Mouse (Mus musculus) midbrain, embryonic 16.5 days (tissue): ENCODE data around the gene Ralb. TPM values are rescaled to one million over a fixed set of nuclear protein-coding genes. Genes with fewer than 3 reads are reported as not detected.

ENCODE experiments used
- ATAC-seq: fragments of 200-750 bp; cut with Nextera tagmentation; 2 replicates; pipeline ENCODE4 v1.8.0; 2017; ENCODE audit warnings: moderate TSS enrichment
- H3K27ac ChIP-seq: fragments of 300-500 bp; sonication (generic); 2 replicates; pipeline ENCODE4 v1.5.1; 2014; ENCODE audit warnings: mild to moderate bottlenecking, low read length, mixed read lengths
- H3K27me3 ChIP-seq: fragments of 300-500 bp; sonication (generic); 2 replicates; pipeline ENCODE4 v1.6.1; 2014; ENCODE audit warnings: low read depth, low read length, mixed read lengths; ENCODE audit not compliant: control insufficient read depth, insufficient read depth
- H3K36me3 ChIP-seq: fragments of 300-500 bp; sonication (generic); 2 replicates; pipeline ENCODE4 v1.6.1; 2014; ENCODE audit warnings: mild to moderate bottlenecking, low read length, moderate library complexity, mixed read lengths; ENCODE audit not compliant: control insufficient read depth, insufficient read depth
- H3K4me1 ChIP-seq: fragments of 300-500 bp; sonication (generic); 2 replicates; pipeline ENCODE4 v1.6.1; 2014; ENCODE audit warnings: mild to moderate bottlenecking, low read length, mixed read lengths; ENCODE audit not compliant: control insufficient read depth, insufficient read depth
- H3K4me2 ChIP-seq: fragments of 300-500 bp; sonication (generic); 2 replicates; pipeline ENCODE4 v1.6.1; 2014; ENCODE audit warnings: mild to moderate bottlenecking, low read length, mixed read lengths
- H3K4me3 ChIP-seq: fragments of 300-500 bp; sonication (generic); 2 replicates; pipeline ENCODE4 v1.5.1; 2014; ENCODE audit warnings: low read depth, mild to moderate bottlenecking, low read length, moderate library complexity, mixed read lengths
- H3K9ac ChIP-seq: fragments of 300-500 bp; sonication (generic); 2 replicates; pipeline ENCODE4 v1.6.1; 2014; ENCODE audit warnings: low read depth, low read length, mixed read lengths
- H3K9me3 ChIP-seq: fragments of 300-500 bp; sonication (generic); replicated peaks from 2 replicates; pipeline ENCODE4 v1.6.1; 2014; ENCODE audit warnings: mild to moderate bottlenecking, low read length, mixed read lengths; ENCODE audit not compliant: control insufficient read depth, poor library complexity, severe bottlenecking
- WGBS: fragments of 180-500 bp; shearing (Covaris S2); extraction: QIAGEN DNeasy Blood & Tissue Kit; methylation state at CpG from one replicate; pipeline ENCODE4 v1.1.7; 2014; 5-methylcytosine and 5-hydroxymethylcytosine counted together
- polyA plus RNA-seq: library from polyadenylated mRNA; unstranded; fragments of >200 nt; fragmentation: Nextera tagmentation; extraction: Ambion mirVana; gene quantifications from 2 replicates; pipeline ENCODE4 v1.2.1, GENCODE M21; 2015

Gene Ralb
- polyA plus RNA-seq, 1 experiment from 2014 or later: 60.8 TPM

DNA sequence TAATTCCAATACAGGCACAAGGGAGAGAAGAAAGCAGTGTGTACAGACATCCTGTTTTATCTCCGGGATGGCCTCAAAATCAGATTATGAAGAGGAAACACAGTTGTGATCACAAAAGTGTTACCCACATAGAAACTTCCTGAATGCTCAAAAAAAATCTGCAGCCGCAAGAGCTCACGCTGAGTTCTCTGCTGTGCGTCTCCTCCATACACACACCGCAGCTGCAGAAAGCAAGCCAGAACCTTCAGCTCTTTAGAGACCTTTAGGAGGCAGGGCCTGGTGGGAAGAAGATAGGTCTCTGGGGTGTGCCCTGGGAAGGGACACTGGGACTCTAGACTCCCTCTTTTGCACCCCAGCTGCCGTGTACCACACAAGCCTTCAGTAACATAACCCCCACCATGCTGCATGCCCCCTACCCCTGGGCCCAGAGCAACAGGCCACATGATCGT, 27.7 kb downstream of the Ralb start:
- Histone ChIP-seq H3K27me3 (no peaks in the 10 kb centered on the region), H3K4me3 (no peak overlapping the region), H3K4me1 (peaks cover 8% of the 10 kb centered on the region; the same call in 1 of the 2 replicates), H3K4me2 (no peak overlapping the region), H3K9ac (no peak overlapping the region), H3K36me3 (peaks cover 8% of the 10 kb centered on the region; the same call in 1 of the 2 replicates), H3K9me3 (no peaks in the 10 kb centered on the region), H3K27ac (no peak overlapping the region)
- WGBS: 86% methylated on average over 7 of the region's 7 CpGs
- ATAC-seq: no peak

DNA sequence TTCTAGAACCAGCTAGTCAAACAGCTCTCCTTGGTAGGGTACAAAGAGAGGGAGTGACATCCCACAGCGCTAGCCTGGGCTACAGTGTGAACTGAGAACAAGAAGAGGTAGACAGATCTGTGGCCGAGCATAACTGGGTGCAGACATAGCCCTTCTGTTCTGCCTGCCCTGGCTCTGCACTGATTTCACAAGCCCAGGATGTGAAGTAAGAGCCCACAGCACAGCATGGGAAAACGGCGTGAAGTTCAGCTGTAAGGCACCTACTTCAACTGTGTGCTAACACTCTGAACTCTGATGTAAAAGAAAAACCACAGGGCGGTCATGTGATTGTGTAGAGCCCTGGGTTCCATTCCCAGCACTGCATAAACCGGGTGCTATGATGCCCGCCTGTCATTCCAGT, 29.9 kb downstream of the Ralb start:
- Histone ChIP-seq H3K9ac (no peak overlapping the region), H3K4me1 (peaks cover 12% of the 10 kb centered on the region; the same call in 1 of the 2 replicates), H3K36me3 (peaks cover 11% of the 10 kb centered on the region), H3K4me3 (no peak overlapping the region), H3K27ac (no peak overlapping the region), H3K27me3 (no peaks in the 10 kb centered on the region), H3K9me3 (no peaks in the 10 kb centered on the region), H3K4me2 (no peak overlapping the region)
- WGBS: 93% methylated on average over 7 of the region's 7 CpGs
- no peak for ATAC-seq

DNA sequence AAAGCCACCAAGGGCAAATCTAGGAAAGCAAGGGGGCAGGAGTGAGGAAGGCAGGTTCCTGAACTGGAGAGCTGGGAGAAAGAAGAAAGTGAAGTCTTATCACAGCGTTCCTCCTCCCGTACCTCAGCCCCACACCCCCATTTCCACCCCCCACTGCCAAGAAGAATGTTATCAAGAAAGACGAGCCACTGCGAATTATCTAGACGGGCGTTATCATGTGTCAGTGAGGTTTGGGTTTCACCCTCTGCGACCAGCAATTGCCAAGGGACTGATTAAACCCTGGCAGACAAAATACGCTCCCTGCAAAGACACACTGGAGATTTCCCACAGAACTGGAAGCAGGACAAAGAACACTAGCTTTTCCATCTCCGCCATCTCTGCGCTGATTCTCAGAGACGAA, 31.9 kb downstream of the Ralb start:
- peaks cover 10% of the 10 kb centered on the region for H3K36me3 ChIP-seq
- H3K4me2 ChIP-seq: no peak overlapping the region
- no peaks in the 10 kb centered on the region for H3K9me3 ChIP-seq
- no peak overlapping the region for H3K4me3 ChIP-seq
- no peak for ATAC-seq
- H3K9ac ChIP-seq: no peak overlapping the region
- WGBS: 41% methylated on average over 11 of the region's 11 CpGs
- H3K27ac ChIP-seq: no peak overlapping the region
- H3K4me1 ChIP-seq: peaks cover 12% of the 10 kb centered on the region; the same call in 1 of the 2 replicates
- H3K27me3 ChIP-seq: no peaks in the 10 kb centered on the region

DNA sequence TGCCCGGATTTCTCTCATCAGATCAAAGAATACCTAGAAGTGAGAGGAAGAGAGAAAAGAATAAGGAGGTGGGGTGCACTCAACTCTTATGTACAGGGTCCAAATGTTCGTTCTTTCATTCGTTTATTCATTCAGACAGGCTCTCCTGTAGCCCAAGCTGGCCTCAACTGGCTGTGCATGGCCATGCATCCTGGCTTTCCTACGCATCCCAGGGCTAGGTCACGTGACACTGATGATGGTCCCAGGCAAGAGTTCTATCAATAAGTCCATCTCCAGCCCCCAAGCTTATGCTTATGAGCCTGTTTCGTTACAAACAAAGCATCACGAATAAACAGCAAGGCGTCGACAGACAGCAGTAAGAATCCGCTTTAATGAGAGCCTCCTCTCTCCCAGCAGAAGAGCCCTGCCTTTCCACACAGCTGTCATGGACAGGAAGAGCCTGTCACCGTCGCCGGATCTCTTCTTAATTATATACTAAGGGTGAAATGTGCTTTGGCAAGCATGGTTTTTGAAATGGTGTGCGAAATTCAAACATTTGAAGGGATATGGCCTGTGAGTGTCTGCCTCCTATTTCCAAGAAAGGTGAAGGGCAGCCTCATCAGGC, 32.7 kb downstream of the Ralb start:
- peaks cover 12% of the 10 kb centered on the region; the same call in 1 of the 2 replicates for H3K4me1 ChIP-seq
- H3K9me3 ChIP-seq: no peaks in the 10 kb centered on the region
- H3K9ac ChIP-seq: no peak overlapping the region
- no peak overlapping the region for H3K4me2 ChIP-seq
- peaks cover 10% of the 10 kb centered on the region for H3K36me3 ChIP-seq
- no peaks in the 10 kb centered on the region for H3K27me3 ChIP-seq
- 42% methylated on average over 14 of the region's 14 CpGs for WGBS
- no peak overlapping the region for H3K27ac ChIP-seq
- peak; percentile 50; the same call in 1 of the 2 replicates for ATAC-seq
- H3K4me3 ChIP-seq: no peak overlapping the region

DNA sequence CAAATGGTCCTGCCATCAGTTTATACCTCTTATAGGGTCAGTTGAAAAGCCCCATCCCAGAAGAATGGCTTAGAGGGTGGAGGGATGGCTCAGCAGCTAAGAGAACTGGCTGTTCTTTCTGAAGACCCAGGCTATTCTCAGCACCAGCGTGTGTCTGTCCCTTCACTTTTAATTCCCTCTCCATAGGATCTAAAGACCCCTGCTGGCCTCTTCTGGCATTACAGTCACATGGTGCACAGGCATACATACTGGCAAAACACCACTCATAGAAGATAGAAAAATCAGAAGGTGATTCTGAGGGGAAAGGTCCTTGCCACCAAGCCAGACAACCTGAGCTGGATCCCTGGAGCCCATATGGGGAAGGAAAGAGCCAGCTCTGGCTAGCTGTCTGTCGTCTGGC, 41.2 kb downstream of the Ralb start:
- Histone ChIP-seq H3K27ac (no peak overlapping the region), H3K4me3 (no peak overlapping the region), H3K27me3 (no peaks in the 10 kb centered on the region), H3K9ac (no peak overlapping the region), H3K4me2 (no peak overlapping the region), H3K4me1 (no peaks in the 10 kb centered on the region), H3K36me3 (no peaks in the 10 kb centered on the region), H3K9me3 (no peaks in the 10 kb centered on the region)
- WGBS: 43% methylated on average over 2 of the region's 2 CpGs
- no peak for ATAC-seq

DNA sequence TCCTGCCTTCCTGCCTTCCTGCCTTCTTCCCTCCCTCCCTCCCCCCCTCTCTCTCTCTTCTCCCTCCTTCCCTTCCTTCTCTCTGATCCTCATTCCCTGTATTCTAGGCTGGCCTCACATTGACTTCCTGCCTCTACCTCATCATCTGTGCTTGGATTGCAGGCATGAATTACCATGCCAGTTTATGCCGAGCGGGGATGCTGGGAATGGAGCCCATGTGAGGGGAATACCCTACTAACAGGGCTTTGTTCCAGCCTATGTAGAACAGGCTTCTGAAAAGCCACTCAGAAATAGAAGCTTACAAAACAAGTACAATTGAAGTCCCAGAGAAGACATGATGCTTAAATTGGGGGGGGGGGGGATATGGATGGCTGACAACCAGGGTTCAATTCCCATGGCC, 44.5 kb downstream of the Ralb start:
- no peaks in the 10 kb centered on the region for H3K9me3 ChIP-seq
- ATAC-seq: no peak
- 81% methylated on average over 2 of the region's 2 CpGs for WGBS

DNA sequence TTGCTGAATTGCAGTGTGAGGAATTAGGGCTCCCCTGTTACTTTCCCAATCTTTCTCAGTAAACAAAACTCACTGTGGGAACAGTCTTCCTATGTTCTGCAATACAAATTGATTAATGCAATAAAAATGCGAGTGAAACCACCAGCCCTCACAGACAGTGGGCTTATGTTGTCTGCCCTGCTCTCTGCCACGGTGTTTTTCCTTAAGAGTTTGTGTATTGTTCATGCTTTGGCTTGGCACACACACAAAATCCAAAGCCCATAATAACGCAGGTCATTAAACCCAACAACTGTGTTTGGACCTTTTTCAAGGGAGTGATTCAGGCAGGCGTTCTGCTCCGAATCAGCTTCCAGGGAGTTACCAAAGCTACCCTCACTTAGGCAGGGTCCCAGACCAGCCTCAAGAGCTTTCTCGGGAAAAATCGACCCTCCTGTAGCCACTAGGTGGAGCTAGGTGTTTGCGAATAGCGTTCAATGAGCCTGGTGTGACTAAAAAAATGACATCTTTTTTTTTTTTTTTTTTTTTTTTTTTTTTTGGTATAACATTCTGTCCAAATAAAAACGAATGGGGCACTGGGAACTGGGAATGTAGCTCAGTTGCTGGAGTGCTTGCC, 46.5 kb downstream of the Ralb start:
- H3K9ac ChIP-seq: no peak overlapping the region
- WGBS: 13% methylated on average over 10 of the region's 10 CpGs
- H3K4me3 ChIP-seq: no peak overlapping the region
- no peaks in the 10 kb centered on the region for H3K27me3 ChIP-seq
- no peak overlapping the region for H3K27ac ChIP-seq
- H3K36me3 ChIP-seq: no peaks in the 10 kb centered on the region
- peak; percentile 34; the same call in 1 of the 2 replicates for ATAC-seq
- H3K4me2 ChIP-seq: no peak overlapping the region
- H3K9me3 ChIP-seq: no peaks in the 10 kb centered on the region
- 0 out of 2 replicates have a peak, but pooled peaks cover 2% of the 10 kb centered on the region for H3K4me1 ChIP-seq

More for the DNA sequence above, 44.5 kb downstream of the Ralb start:
- no peak overlapping the region for H3K27ac ChIP-seq
- H3K36me3 ChIP-seq: no peaks in the 10 kb centered on the region
- H3K9ac ChIP-seq: no peak overlapping the region
- H3K4me2 ChIP-seq: no peak overlapping the region
- H3K27me3 ChIP-seq: no peaks in the 10 kb centered on the region
- 0 out of 2 replicates have a peak, but pooled peaks cover 2% of the 10 kb centered on the region for H3K4me1 ChIP-seq
- no peak overlapping the region for H3K4me3 ChIP-seq

DNA sequence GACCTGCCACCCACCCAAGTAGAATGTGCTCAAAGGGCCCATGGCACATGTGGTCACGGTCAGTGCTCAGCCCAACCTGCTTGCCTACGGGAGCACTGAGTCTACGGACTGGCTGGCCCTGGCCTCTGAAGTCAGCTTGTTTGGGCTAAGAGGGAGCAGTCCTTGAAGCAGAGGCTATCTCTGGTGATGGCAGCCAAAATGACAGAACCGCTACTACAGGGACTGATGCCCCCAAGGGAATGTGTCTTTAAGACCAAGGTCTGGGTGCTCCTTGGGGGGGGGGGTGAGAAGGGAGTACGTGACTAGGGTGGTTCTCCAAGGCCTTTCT, 47.1 kb downstream of the Ralb start:
- Histone ChIP-seq H3K4me2 (no peak overlapping the region), H3K36me3 (no peaks in the 10 kb centered on the region), H3K27ac (no peak overlapping the region), H3K9ac (no peak overlapping the region), H3K27me3 (no peaks in the 10 kb centered on the region), H3K9me3 (no peaks in the 10 kb centered on the region), H3K4me3 (no peak overlapping the region), H3K4me1 (0 out of 2 replicates have a peak, but pooled peaks cover 2% of the 10 kb centered on the region)
- ATAC-seq: peak; percentile 36; the same call in 1 of the 2 replicates
- 71% methylated on average over 5 of the region's 5 CpGs for WGBS
